Mouse (Mus musculus) large intestine, adult 2 months (tissue): Measurements from ENCODE around the gene Tmprss12. TPM values are rescaled to one million over a fixed set of nuclear protein-coding genes. Genes with fewer than 3 reads are reported as not detected.
"Not testable (repeated sequence)": the region's sequence is repeated elsewhere in the genome, so short reads cannot be mapped to it uniquely, and the experiment has no call there.

ENCODE experiments used
- DNase-seq: peaks from one replicate; pipeline ENCODE4 v3.0.0-alpha.2; 2012; ENCODE audit warnings: low read depth, low spot score
- WGBS: fragments of 180-500 bp; shearing (Covaris S2); methylation state at CpG from one replicate; pipeline ENCODE4 v1.1.7; 2018; 5-methylcytosine and 5-hydroxymethylcytosine counted together
- polyA plus RNA-seq: library from polyadenylated mRNA; depleted of rRNA; stranded (reverse); fragments of >200 nt; gene quantifications from 2 replicates; pipeline ENCODE4 v1.2.3, GENCODE M21; 2012; rRNA removed

Tmprss12 gene
- polyA plus RNA-seq, 1 experiment, result not detected

DNA sequence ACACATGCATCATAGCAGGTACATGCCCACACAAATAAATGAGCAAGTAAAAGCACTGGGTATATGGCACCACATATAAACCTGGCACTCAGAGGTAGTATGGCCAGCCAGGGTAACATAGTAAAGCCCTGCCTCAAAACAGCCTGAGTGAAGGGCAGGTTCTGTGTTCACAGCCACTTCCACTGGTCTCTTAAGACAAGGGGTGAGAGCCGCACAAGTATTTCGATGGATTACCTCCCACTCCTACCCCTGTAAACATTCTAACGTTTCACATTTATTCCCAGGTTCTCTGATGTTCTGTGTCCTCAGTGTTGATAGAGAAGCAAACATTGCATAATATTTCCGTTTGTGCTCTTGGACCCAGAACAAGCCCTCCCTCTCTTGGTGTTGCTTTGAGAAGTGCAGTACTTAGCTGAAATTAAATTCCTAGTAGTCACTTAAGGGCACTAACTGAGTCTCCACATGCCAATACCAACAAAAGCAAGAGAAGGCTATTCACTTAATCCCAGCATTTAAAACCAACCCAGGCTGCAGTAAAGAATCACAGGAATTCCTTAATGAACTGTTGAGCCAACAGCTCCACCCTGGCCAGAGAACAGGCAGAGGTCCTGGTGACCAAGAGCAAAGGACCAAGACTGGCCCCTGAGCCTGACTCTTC lies 37.5 kb downstream of the Tmprss12 start:
- not testable (repeated sequence) for DNase-seq
- 8% methylated on average over 4 of the region's 4 CpGs for WGBS

DNA sequence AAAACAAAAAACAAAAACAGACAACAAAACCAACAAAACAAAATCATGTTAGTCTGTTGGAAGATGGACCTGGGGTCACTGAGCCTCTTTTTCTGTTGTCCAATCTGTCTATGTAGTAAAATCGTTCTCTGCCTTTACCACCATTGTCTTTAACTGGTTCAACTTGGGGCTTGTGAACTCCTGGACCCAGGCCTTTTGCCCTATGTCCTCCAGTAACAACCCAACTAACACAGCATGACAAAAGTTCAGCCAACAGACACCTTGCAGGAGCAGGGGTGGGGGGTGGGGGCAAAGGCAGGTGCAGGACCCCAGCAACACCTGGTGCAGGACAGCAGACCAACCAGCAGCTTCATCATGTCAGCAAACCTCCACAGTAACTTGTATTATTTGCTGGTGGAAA lies 39.2 kb downstream of the Tmprss12 start:
- WGBS, result 74% methylated on average over 1 of the region's 1 CpGs
- DNase-seq, result no peak

DNA sequence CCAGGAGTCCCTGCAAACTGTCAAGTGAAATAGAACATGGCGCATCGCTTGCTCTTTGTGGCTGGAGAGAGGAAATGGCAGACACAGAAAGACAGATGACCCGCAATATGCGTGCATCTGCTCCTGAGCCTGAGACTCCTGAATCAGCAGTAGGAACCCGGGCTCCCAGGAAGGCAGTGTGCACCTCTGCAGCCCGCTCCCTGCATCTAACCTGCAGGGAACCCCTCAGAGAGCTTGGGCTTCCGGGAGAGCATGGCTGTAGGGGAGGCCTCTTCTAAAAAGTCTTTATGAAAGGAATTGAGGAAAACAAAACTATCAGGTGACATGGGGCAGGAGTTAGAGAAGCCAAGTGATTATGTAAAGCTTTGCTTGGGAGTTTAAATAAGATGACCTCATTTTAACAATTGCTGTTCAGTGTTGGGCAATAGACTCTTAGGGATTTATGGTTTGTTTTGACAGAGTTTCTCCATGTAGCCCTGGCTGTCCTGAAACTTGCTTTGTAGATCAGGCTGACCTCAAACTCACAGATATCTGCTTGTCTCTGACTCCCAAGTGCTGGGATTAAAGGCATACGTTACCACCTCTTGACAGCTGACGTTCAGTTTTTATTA lies 39.8 kb downstream of the Tmprss12 start:
- no peak for DNase-seq
- 49% methylated on average over 9 of the region's 9 CpGs for WGBS

DNA sequence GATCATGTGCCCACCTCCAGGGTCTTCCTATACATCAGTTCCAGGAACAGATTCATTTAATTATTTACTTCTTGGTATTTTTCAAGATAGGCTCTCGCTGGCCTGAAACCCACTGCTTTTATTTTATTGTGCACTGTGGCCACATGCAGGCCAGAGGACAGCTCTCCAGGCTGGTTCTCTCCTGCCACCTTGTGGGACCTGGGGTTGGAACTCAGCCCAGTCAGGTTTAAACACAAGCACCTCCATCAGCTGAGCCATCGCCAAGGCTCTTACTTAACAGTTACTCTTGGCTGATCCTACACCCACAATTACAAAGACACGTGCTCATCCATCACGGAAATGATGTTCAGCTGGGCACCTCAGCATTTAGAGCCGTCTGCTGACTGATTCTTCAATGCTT lies 40.5 kb downstream of the Tmprss12 start:
- DNase-seq, result no peak

DNA sequence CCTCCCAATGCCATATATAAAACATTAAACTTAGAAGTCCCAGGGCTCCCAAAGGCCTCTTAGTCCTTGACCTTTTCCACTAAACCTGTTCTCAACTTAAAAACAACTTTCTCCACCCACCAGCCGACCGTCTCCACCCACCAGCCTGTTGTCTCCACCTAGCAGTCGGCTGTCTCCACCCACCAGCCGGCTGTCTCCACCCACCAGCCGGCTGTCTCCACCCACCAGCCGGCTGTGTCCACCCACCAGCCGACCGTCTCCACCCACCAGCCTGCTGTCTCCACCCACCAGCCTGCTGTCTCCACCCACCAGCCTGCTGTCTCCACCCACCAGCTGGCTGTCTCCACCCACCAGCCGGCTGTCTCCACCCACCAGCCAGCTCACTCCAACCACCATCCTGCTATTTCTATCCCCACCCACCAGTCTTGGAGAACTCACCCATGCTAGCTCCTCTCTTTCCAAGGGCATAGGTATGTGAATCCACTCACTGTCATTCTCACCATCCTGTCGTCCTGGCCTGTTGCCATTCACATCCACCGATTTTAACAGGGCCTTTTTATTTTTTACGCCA lies 43.5 kb downstream of the Tmprss12 start:
- WGBS, result 54% methylated on average over 12 of the region's 12 CpGs
- no peak for DNase-seq

More for the DNA sequence above, 40.5 kb downstream of the Tmprss12 start:
- WGBS, result 40% methylated on average over 5 of the region's 5 CpGs

DNA sequence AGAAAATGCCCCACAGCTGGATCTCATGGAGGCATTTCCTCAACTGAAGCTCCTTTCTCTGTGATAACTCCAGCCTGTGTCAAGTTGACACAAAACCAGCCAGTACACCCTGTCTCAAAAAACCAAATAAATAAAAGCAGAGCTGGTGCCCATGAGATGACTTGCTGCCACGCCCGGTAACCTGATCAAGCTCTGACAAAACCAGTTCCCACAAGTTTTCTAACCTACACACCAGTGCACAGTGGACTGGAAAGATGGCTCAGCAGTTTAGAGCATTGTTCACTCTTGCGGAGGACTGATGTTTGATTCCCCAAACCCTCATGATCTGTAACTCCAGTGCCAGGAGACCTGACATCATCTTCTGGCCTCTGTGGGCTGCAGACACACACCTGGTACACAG lies 44.6 kb downstream of the Tmprss12 start:
- no peak for DNase-seq
- 63% methylated on average over 3 of the region's 3 CpGs for WGBS

DNA sequence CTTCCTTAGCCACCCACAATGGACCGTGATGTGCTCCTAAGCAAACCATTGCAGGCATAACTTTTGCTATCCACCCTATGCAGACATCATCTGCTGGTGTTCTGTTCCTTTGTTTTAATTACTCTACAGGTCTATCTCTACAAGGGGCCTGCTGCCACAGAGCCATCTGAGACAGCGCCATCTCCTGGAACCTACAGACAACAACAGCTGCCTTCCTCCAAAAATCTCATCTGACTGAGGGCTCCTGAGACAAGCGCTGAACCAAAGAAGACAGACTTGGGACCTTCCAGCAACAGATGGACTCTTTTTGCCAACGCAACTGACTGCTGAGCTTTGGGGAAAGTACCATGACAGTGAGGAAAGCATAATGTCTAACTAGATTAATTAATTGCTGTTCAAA lies 47.5 kb downstream of the Tmprss12 start:
- 83% methylated on average over 4 of the region's 4 CpGs for WGBS
- not testable (repeated sequence) for DNase-seq

DNA sequence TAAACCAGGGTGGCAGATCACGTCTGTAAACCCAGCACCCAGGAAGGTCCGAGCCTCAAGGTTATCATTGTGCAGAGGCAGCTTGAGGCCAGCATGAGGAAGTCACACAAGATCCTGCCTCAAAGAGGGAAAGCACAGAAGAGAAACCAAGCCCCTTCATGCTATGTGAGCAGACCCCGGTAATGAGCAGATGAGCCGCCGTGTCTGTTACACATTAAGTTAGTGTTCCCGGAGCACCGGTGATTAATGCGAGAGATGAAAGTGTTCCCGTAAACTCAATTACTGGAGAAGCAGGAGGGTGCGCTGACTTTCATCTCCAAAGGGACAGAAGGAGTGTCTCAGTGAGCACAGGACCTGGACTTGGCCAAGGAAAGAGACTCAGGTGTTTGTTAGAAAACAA lies 48.7 kb downstream of the Tmprss12 start:
- WGBS, result 66% methylated on average over 10 of the region's 10 CpGs
- not testable (repeated sequence) for DNase-seq

DNA sequence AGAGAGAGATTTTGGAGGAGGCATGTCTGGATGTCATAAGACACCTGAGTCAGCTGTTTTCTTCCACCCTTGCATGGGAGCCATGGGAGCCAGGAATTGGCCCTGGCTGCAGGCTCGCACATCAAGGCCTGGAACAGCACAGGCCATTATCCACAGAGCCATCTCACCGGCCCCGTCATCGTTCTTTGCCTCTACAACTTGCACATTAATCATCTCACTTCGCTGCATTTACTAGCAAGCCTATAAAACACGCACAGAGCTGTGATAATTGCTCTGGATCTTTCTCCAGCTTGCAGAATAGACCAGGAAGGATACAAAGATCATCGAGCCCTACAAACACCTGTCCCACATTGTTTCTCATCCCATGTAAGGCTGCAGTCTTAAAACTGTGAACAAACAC lies 50.1 kb downstream of the Tmprss12 start:
- no peak for DNase-seq
- WGBS, result 18% methylated on average over 7 of the region's 7 CpGs

DNA sequence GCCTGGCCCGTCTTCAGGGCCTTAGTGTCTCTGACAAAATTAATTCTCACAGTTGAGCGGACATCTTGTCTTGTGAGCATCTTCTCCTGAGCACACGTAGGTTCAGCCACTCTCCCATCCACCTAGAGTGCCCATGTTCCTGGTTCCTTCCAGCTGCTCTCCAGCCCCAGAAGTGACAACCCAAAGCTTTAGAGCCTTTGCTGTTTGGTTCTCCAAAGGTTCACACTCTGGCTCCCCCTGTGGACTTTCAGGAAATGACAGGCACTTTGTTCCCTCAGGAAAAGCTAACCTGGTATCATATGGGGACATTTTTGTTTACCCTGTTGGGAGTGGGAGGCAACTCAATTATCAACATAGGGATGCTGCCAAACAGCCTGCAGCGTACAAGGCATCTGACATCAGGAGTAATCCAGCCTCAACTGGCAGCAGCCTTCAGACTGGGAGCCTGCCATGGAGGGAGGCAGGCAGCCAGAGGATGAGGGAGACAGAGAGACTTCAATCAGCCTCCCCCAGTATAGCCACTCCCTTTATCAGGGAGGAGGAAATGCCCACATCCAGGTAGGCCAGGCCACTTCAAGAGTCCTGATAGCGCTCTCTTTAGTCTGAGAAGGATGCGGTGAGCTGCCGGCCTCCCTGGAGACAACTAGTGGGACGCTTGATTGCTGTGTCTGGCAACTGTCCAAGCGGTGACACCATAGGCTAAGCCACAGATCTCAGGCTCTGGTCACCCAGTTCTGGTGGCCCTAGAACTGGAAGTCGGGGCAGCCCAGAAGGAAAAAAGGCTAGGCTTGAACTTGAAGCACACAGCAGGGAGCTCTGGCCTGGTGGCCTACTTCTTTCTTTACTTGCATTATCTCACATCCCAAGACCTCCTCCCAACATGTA lies 51.7 kb downstream of the Tmprss12 start:
- not testable (repeated sequence) for DNase-seq
- WGBS, result 55% methylated on average over 3 of the region's 10 CpGs

DNA sequence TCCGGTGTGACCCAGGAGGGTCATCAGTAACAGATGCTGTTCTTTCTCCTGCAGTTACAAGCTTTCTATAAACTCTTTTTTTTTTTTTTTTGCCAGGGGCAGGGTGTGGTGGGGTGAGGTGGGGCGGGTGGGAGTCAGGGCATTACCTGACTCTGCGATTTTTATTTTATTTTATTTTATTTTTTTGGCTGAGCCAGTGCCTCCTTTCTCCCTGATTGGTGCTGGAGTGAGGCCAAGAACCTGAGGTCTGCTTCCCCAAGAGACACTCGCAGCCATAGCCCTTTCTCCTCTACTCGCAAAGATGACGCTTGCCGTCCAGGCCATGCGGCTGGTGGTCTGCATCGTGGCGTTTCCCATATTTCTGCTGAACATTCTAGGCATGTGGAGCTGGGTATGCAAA lies 54.0 kb downstream of the Tmprss12 start, which contains the start of gene Mettl7a3:
Gene Mettl7a3, plus strand, starts transcription at position 301 of the 400 bp plus-strand sequence.
- WGBS, result 53% methylated on average over 10 of the region's 10 CpGs
- no peak for DNase-seq

DNA sequence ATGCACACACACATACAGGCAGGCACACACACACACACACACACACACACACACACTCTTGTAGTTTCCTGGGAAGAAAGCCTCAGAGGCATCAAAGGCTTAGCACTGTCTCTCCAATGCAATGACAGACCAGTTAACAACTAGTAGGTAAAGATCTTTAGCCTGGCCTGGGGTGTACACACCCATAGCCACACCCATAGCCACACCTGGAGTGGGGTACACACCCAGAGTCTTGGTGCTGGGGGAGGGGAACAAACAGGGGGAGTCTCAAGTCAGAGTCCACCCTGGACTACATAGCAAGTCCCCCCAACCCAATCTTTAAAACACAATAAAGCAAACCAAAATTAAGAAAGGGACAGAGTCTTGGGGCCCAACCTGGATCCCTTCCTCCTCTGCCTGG lies 56.7 kb downstream of the Tmprss12 start:
- not testable (repeated sequence) for DNase-seq

DNA sequence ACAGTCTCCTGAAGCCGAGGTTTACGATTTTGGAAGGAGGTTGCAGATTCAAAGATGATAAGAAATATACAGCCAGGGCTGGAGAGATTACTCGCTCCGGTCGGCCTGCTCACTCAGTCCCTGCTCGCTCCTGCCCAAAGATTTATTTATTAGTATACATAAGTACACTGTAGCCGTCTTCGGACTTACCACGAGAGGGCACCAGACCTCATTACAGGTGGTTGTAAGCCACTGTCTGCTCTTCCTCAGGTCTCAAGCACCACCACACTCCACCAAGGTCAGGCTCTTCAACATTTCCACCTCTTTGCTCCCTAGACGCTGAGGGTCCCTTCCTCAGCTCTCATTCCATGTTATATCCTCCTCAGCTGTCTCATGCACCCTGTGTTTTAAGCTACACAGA lies 57.2 kb downstream of the Tmprss12 start:
- not testable (repeated sequence) for DNase-seq
- 3% methylated on average over 10 of the region's 10 CpGs for WGBS

DNA sequence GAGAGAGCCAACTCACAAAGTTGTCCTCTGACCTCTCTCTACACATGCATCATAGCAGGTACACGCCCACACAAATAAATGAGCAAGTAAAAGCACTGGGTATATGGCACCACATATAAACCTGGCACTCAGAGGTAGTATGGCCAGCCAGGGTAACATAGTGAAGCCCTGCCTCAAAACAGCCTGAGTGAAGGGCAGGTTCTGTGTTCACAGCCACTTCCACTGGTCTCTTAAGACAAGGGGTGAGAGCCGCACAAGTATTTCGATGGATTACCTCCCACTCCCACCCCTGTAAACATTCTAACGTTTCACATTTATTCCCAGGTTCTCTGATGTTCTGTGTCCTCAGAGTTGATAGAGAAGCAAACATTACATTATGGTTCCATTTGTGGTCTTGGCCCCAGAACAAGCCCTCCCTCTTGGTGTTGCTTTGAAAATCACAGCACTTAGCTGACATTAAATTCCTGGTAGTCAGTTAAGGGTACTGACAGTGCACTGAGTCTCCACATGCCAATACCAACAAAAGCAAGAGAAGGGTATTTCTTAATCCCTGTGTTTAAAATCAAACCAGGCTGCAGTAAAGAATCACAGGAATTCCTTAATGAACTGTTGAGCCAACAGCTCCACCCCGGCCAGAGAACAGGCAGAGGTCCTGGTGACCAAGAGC lies 60.8 kb downstream of the Tmprss12 start:
- 37% methylated on average over 5 of the region's 5 CpGs for WGBS
- DNase-seq, result not testable (repeated sequence)

Other genes starting within 250 kb of the Tmprss12 start
- gene Dip2b, start 242.2 kb upstream of the Tmprss12 start, polyA plus RNA-seq, result 5.8 and 9.4 TPM in 2 replicates
- gene Atf1, start 53.0 kb upstream of the Tmprss12 start, polyA plus RNA-seq, result 32.9 and 35.7 TPM in 2 replicates
- gene Mettl7a1, start 23.3 kb downstream of the Tmprss12 start, polyA plus RNA-seq, result 22.8 and 24.8 TPM in 2 replicates
- gene Mettl7a3, start 54.1 kb downstream of the Tmprss12 start, polyA plus RNA-seq, result not detected in 2 replicates
- gene Methig1, start 72.3 kb downstream of the Tmprss12 start, polyA plus RNA-seq, result not detected in 2 replicates
- not detected in 2 replicates for gene Mettl7a2, start 72.4 kb downstream of the Tmprss12 start, polyA plus RNA-seq
- not detected in 2 replicates for gene Higd1c, start 83.7 kb downstream of the Tmprss12 start, polyA plus RNA-seq
- 0.07 and 0.18 TPM in 2 replicates for gene Gm5475, start 141.3 kb downstream of the Tmprss12 start, polyA plus RNA-seq
- gene Slc11a2, start 144.2 kb downstream of the Tmprss12 start, polyA plus RNA-seq, result 42.1 and 56.1 TPM in 2 replicates
- 30.1 and 36.7 TPM in 2 replicates for gene Letmd1, start 188.2 kb downstream of the Tmprss12 start, polyA plus RNA-seq
- 1.3 and 1.4 TPM in 2 replicates for gene Csrnp2, start 214.7 kb downstream of the Tmprss12 start, polyA plus RNA-seq